Mouse (Mus musculus): Measurements from ENCODE around the gene Coro1b. TPM values are rescaled to one million over a fixed set of nuclear protein-coding genes. Genes with fewer than 3 reads are reported as not detected.

The Coro1b gene
- polyA plus RNA-seq, 1 experiment from 2014 or later = 109 TPM

DNA sequence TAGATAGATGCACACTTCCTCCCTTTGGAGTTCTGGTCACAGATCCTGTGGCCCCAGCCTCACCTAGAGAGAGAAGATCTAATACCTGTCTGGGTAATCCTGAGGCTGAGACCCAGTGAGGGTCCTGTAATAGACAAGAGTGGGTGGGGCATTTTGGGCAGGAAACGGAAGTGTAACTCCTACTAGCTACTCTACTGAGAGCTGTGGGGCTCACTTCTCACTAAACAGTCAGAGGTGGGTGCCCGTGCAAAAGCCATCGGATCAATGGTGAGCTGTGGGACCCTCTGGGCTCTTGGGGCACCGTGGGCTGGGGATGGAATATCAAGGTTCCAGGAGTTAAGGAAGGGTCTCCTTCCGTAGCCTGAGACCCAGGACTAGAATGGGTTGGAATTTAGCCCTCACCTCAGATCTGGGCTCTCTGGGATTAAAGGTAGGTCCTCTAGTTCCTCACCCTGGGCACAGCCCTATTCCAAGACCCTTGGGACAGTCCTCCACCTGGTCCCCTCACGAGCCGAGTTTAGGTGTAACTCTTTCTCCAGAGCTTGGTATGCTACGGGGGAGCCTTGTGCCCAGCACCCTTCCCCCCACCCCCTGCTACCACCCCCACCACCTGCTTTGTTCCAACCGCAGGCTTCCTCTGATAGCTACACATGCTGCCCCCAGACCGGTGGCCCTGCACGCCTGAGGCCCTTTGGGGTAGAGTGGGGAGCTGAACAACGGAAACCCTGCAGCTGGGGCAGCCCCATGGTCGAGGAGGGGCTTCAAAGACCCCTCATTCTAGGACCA lies 6.2 kb downstream of the Coro1b start:
- 0 out of 2 replicates have a peak overlapping the region, but pooled peaks have one; percentile 4 for H3K9ac ChIP-seq (ENCODE audit: low read depth, low read length)
- WGBS (ENCODE audit: insufficient replicate concordance) = 75% methylated on average over 13 of the region's 13 CpGs
- no peaks in the 10 kb centered on the region for H3K9me3 ChIP-seq (replicated peaks; ENCODE audit: control insufficient read depth, low read length)
- H3K27me3 ChIP-seq (ENCODE audit: control insufficient read depth, insufficient read depth, low read length) = no peaks in the 10 kb centered on the region
- H3K36me3 ChIP-seq (ENCODE audit: control insufficient read depth, insufficient read depth, low read length) = peaks cover 22% of the 10 kb centered on the region
- no peak overlapping the region for H3K27ac ChIP-seq (ENCODE audit: low read depth, low read length)
- no peak overlapping the region for H3K4me2 ChIP-seq
- ATAC-seq (replicated peaks; ENCODE audit: insufficient number of reproducible peaks, low FRiP score, low TSS enrichment) = no peak
- no peaks in the 10 kb centered on the region for H3K4me1 ChIP-seq (ENCODE audit: control insufficient read depth, insufficient read depth, low read length)
- no peak overlapping the region for H3K4me3 ChIP-seq (ENCODE audit: low read depth, low read length)

DNA sequence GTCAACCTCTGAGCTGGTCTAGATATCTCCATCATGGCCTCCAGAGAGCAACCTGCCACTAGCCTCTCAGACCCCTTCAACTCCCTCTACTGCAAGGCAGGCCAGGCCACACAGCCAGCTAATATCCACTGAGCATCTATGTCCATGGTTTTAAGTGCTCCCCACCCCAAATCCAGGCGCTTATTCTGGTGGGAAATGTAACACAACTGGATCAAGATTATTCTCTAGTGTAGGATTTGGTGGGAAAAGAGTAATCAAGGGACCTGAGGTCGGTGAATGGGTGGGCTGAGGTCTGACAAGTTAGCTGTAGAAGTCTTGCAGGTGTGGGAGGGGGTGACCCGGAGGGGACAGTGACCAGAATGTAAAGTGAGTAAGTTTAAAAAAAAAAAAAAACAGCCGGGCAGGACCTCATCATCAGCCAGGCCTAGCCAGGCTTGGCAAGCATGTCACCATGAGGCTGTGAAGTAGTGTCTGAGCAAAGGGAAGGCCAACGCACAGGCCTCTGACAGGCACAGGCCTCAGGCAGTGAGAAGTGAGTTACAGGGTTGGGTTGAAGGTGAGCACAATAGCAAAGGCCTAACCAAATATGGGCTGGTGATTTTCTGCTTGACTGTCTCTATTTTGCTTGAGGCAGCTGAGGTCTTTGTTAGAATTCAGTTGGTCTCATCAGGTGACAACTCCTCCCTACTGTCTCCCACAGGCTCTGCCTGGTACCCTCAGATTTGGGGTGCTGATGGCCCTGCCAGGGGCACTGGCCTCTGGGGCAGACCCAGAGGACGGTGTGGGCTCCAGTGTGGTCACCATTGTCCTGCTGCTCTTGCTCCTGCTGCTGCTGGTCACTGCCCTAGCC lies 7.0 kb downstream of the Coro1b start:
- Histone ChIP-seq H3K4me2 (no peak overlapping the region), H3K9ac (ENCODE audit: low read depth, low read length) (0 out of 2 replicates have a peak overlapping the region, but pooled peaks have one; percentile 4), H3K9me3 (replicated peaks; ENCODE audit: control insufficient read depth, low read length) (no peaks in the 10 kb centered on the region), H3K4me3 (ENCODE audit: low read depth, low read length) (no peak overlapping the region), H3K27me3 (ENCODE audit: control insufficient read depth, insufficient read depth, low read length) (no peaks in the 10 kb centered on the region), H3K27ac (ENCODE audit: low read depth, low read length) (no peak overlapping the region), H3K36me3 (ENCODE audit: control insufficient read depth, insufficient read depth, low read length) (peaks cover 21% of the 10 kb centered on the region), H3K4me1 (ENCODE audit: control insufficient read depth, insufficient read depth, low read length) (no peaks in the 10 kb centered on the region)
- ATAC-seq (replicated peaks; ENCODE audit: insufficient number of reproducible peaks, low FRiP score, low TSS enrichment) = no peak
- 82% methylated on average over 6 of the region's 6 CpGs for WGBS (ENCODE audit: insufficient replicate concordance)

DNA sequence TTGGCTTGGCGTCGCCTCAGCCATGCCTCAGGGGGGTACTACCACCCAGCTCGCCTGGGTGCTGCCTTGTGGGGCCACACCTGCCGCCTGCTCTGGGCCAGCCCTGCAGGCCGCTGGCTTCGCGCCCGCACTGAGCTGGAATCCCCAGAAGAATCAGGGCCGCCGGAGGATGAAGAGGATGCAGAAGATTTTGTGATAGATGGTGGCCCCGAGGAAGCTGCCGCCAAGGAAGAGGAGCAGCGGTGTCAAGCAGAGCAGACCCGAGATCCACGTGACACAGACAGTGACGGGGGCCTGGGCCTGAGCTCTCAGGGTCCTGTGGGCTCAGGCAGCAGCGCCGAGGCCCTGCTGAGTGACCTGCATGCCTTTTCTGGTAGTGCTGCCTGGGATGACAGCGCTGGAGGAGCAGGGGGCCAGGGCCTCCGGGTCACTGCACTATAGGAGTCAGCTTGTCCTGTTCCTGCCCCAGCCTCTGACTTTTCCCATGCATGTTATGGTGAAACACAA lies 7.7 kb downstream of the Coro1b start:
- no peaks in the 10 kb centered on the region for H3K4me1 ChIP-seq (ENCODE audit: control insufficient read depth, insufficient read depth, low read length)
- 66% methylated on average over 20 of the region's 20 CpGs for WGBS (ENCODE audit: insufficient replicate concordance)
- H3K4me3 ChIP-seq (ENCODE audit: low read depth, low read length) = no peak overlapping the region
- H3K27ac ChIP-seq (ENCODE audit: low read depth, low read length) = no peak overlapping the region
- H3K4me2 ChIP-seq = no peak overlapping the region
- H3K9ac ChIP-seq (ENCODE audit: low read depth, low read length) = no peak overlapping the region
- peaks cover 21% of the 10 kb centered on the region for H3K36me3 ChIP-seq (ENCODE audit: control insufficient read depth, insufficient read depth, low read length)
- H3K27me3 ChIP-seq (ENCODE audit: control insufficient read depth, insufficient read depth, low read length) = no peaks in the 10 kb centered on the region
- ATAC-seq (replicated peaks; ENCODE audit: insufficient number of reproducible peaks, low FRiP score, low TSS enrichment) = no peak
- H3K9me3 ChIP-seq (replicated peaks; ENCODE audit: control insufficient read depth, low read length) = no peaks in the 10 kb centered on the region

DNA sequence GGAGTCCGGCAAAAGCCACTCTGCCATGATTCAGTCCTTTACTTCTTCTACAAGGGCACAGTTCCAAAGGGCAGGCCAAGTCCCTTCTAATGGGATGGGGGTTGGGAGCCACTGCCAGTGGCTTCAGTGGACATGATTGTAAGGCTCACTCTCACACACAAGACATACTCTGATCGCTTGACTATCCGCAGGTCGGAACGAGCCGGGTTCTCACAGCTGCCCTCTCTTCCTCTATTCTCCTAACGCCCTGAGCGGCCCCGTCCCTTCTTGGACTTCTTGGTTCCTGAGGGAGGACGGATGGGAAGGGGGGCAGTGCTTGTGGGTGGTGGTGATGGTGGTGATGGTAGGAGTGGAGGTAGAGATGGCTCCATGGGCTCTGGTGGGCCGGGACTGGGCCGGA lies 8.4 kb downstream of the Coro1b start:
- no peak for ATAC-seq (replicated peaks; ENCODE audit: insufficient number of reproducible peaks, low FRiP score, low TSS enrichment)
- Histone ChIP-seq H3K27ac (ENCODE audit: low read depth, low read length) (no peak overlapping the region), H3K9me3 (replicated peaks; ENCODE audit: control insufficient read depth, low read length) (no peaks in the 10 kb centered on the region), H3K9ac (ENCODE audit: low read depth, low read length) (no peak overlapping the region), H3K4me1 (ENCODE audit: control insufficient read depth, insufficient read depth, low read length) (no peaks in the 10 kb centered on the region), H3K4me2 (no peak overlapping the region), H3K27me3 (ENCODE audit: control insufficient read depth, insufficient read depth, low read length) (no peaks in the 10 kb centered on the region), H3K36me3 (ENCODE audit: control insufficient read depth, insufficient read depth, low read length) (peaks cover 19% of the 10 kb centered on the region), H3K4me3 (ENCODE audit: low read depth, low read length) (no peak overlapping the region)
- WGBS (ENCODE audit: insufficient replicate concordance) = 92% methylated on average over 12 of the region's 12 CpGs

DNA sequence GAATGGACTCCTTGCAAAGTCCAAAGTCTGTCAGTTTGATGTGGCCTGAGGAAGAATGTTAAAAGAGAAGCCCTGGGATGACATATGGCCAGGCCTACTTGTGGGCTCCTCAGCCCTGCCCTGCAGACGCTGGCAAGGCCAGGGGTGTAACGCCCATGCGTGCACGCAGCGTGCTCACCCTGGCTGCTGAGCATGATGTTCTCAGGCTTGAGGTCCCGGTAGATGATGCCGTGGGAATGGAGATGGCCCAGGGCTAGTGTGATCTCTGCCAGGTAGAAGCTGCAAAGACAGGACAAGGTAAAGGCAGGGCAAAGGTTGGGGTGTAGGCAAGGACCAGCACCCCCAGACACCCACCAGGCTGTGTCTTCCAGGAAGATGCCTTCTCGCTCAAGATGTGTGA lies 10.6 kb downstream of the Coro1b start:
- Histone ChIP-seq H3K27ac (ENCODE audit: low read depth, low read length) (no peak overlapping the region), H3K9me3 (replicated peaks; ENCODE audit: control insufficient read depth, low read length) (no peaks in the 10 kb centered on the region), H3K4me1 (ENCODE audit: control insufficient read depth, insufficient read depth, low read length) (peaks cover 7% of the 10 kb centered on the region; the same call in 1 of the 2 replicates), H3K4me2 (no peak overlapping the region), H3K36me3 (ENCODE audit: control insufficient read depth, insufficient read depth, low read length) (peaks cover 13% of the 10 kb centered on the region), H3K9ac (ENCODE audit: low read depth, low read length) (no peak overlapping the region), H3K4me3 (ENCODE audit: low read depth, low read length) (no peak overlapping the region), H3K27me3 (ENCODE audit: control insufficient read depth, insufficient read depth, low read length) (no peaks in the 10 kb centered on the region)
- WGBS (ENCODE audit: insufficient replicate concordance) = 93% methylated on average over 8 of the region's 8 CpGs
- ATAC-seq (replicated peaks; ENCODE audit: insufficient number of reproducible peaks, low FRiP score, low TSS enrichment) = no peak

DNA sequence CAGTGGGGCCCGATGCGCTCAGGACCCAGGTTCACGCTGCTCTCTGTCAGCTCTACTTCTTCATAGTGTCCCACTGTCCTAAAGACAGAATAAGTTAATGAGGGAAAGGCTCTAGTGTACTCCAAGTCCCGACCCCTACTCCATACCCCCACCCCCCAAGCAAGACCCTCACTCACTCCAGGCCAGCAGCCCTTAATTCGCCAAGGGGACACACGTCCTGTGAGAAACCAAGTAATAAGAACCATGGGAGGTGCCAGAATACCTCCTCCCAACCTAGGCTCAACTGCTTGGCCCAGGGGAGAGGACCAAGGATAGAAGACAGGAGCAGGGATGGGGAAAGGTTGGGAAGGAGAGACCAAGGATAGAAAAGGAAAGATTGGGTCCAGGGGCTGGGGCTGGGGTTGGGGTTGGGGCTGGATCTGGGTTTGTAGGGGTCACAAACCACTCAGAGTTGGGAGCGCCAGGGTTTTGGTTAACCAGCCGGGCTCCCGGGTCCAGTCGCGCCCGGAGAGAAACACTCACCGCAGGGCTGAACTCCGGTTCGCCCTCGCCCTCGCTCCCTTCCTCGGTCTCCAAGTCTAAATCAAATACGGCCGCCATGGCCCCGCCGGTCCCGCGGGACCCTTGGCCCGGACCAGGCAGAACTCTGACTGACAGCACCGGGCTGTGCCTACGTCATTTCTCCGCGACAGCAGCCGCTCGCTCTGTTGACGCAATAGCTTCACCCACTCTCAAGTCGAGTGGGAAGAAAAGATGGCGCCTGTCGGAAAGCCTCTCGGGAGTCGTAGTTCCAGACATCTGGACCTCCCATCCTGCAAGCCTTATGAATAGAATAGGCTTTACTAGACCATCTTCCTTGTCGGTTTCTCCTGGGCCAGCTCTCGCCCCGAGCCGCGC lies 14.5 kb downstream of the Coro1b start, which contains the start of gene Rps6kb2:
Gene Rps6kb2 (minus strand): TSS at position 709 of the 897 bp plus-strand sequence.
- peak within 1 kb of the TSS; percentile 73 for H3K4me3 ChIP-seq (ENCODE audit: low read depth, low read length)
- H3K27me3 ChIP-seq (ENCODE audit: control insufficient read depth, insufficient read depth, low read length) = no peaks in the 10 kb centered on the region
- peak within 1 kb of the TSS; percentile 88 for H3K4me2 ChIP-seq
- H3K36me3 ChIP-seq (ENCODE audit: control insufficient read depth, insufficient read depth, low read length) = peaks cover 6% of the 10 kb centered on the region
- H3K27ac ChIP-seq (ENCODE audit: low read depth, low read length) = peak within 1 kb of the TSS; percentile 24; the same call in 1 of the 2 replicates
- peaks cover 9% of the 10 kb centered on the region for H3K4me1 ChIP-seq (ENCODE audit: control insufficient read depth, insufficient read depth, low read length)
- 6% methylated on average over 42 of the region's 42 CpGs for WGBS (ENCODE audit: insufficient replicate concordance)
- peak within 1 kb of the TSS; percentile 85 for H3K9ac ChIP-seq (ENCODE audit: low read depth, low read length)
- H3K9me3 ChIP-seq (replicated peaks; ENCODE audit: control insufficient read depth, low read length) = no peaks in the 10 kb centered on the region
- peak; percentile 70 for ATAC-seq (replicated peaks; ENCODE audit: insufficient number of reproducible peaks, low FRiP score, low TSS enrichment)

DNA sequence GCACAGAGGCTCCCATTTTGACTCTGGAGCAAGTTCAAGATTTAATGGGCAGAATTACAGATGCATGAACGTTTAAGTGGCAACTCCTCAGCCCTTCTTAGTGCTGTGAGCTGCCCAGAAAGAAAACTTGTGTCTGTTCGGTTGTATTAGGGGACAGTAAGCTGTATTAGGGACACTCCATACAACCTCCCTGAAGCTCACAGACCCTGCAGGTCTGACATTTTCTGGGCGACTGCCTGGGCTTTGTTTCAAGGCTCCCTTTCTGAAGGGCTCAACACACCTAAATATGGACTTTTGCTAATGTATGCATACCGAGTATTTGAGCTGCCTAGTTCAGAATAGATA lies 15.1 kb downstream of the Coro1b start:
- peak overlapping the region; percentile 24; the same call in 1 of the 2 replicates for H3K27ac ChIP-seq (ENCODE audit: low read depth, low read length)
- H3K9ac ChIP-seq (ENCODE audit: low read depth, low read length) = peak overlapping the region; percentile 85; the same call in 1 of the 2 replicates
- peak overlapping the region; percentile 73 for H3K4me3 ChIP-seq (ENCODE audit: low read depth, low read length)
- ATAC-seq (replicated peaks; ENCODE audit: insufficient number of reproducible peaks, low FRiP score, low TSS enrichment) = no peak
- peak overlapping the region; percentile 88 for H3K4me2 ChIP-seq
- H3K27me3 ChIP-seq (ENCODE audit: control insufficient read depth, insufficient read depth, low read length) = no peaks in the 10 kb centered on the region
- no peaks in the 10 kb centered on the region for H3K9me3 ChIP-seq (replicated peaks; ENCODE audit: control insufficient read depth, low read length)
- peaks cover 6% of the 10 kb centered on the region; the same call in 1 of the 2 replicates for H3K36me3 ChIP-seq (ENCODE audit: control insufficient read depth, insufficient read depth, low read length)
- peaks cover 9% of the 10 kb centered on the region for H3K4me1 ChIP-seq (ENCODE audit: control insufficient read depth, insufficient read depth, low read length)
- 36% methylated on average over 4 of the region's 4 CpGs for WGBS (ENCODE audit: insufficient replicate concordance)

DNA sequence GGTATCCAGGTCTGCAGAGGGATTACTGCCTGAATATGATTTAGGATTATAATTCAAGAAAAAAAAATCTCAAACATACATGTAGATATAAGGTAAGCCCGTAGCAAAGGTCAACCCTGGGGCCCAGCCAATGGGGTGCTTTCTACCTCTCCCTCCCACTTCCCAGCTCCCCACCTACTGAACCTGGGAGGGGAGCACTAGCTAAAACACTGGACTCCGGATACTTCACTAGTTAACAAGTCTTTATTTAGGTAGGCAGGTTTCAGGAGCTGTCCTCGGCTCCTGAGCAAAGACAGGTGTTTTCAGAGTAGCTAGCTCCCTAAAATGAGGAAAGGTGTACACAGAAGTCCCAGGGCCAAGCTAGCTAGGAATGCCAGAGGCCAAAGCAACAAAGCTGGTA lies 15.7 kb downstream of the Coro1b start:
- Histone ChIP-seq H3K4me3 (ENCODE audit: low read depth, low read length) (no peak overlapping the region), H3K27ac (ENCODE audit: low read depth, low read length) (no peak overlapping the region), H3K4me2 (no peak overlapping the region), H3K9me3 (replicated peaks; ENCODE audit: control insufficient read depth, low read length) (no peaks in the 10 kb centered on the region), H3K9ac (ENCODE audit: low read depth, low read length) (no peak overlapping the region), H3K27me3 (ENCODE audit: control insufficient read depth, insufficient read depth, low read length) (no peaks in the 10 kb centered on the region), H3K4me1 (ENCODE audit: control insufficient read depth, insufficient read depth, low read length) (peaks cover 9% of the 10 kb centered on the region), H3K36me3 (ENCODE audit: control insufficient read depth, insufficient read depth, low read length) (peaks cover 6% of the 10 kb centered on the region; the same call in 1 of the 2 replicates)
- no peak for ATAC-seq (replicated peaks; ENCODE audit: insufficient number of reproducible peaks, low FRiP score, low TSS enrichment)
- WGBS (ENCODE audit: insufficient replicate concordance) = 70% methylated on average over 3 of the region's 3 CpGs
